Mouse (Mus musculus) neutrophil, adult 83 days (primary cell): Measurements from ENCODE around the gene Tmsb15b1. TPM values are rescaled to one million over a fixed set of nuclear protein-coding genes. Genes with fewer than 3 reads are reported as not detected.

Source experiments
- total RNA-seq, 2 experiments: library from RNA; stranded (reverse); gene quantifications; one replicate each; pipeline ENCODE4 v1.2.4; 2023

Tmsb15b1 gene
- total RNA-seq, result 1 to 10 TPM in 1 of 2 experiments, not detected in 1; 1.8 TPM

DNA sequence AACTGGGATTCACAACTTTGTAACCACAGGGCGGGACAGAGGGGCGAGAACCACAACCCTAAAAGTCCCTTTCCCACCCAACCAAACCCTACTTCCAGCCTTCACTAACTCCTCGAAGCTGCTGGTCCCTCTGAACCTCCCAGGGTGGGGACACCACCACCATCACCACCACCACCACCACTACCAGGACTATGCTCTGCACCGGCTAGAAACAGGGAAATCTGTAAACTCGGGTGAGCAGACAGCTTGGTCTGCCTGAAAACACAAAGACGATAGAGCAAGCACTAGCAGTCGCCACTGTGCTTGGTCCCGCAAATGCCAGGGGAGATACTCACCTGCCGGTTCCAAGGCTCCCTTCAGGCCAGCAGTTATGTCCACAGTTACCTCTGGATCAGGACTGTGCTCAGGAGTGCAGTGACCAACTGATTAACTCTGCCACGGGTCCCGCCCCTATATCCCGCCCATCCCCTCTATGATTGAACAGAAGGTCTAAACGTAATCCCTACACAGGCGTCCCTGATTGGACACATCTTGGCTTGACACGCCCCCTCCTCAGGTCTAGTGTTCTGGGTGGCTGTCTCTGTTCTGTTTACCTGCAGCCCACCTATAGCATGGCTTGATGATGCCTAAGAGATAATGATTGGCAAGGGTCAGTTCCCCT is at the start of gene Tmsb15b1, which contains the start of gene Tmsb15l:
TSS of gene Tmsb15b1 (minus strand) at position 451 of the 661 bp plus-strand sequence.
TSS of gene Tmsb15l (minus strand) at position 446 of the 661 bp plus-strand sequence.

DNA sequence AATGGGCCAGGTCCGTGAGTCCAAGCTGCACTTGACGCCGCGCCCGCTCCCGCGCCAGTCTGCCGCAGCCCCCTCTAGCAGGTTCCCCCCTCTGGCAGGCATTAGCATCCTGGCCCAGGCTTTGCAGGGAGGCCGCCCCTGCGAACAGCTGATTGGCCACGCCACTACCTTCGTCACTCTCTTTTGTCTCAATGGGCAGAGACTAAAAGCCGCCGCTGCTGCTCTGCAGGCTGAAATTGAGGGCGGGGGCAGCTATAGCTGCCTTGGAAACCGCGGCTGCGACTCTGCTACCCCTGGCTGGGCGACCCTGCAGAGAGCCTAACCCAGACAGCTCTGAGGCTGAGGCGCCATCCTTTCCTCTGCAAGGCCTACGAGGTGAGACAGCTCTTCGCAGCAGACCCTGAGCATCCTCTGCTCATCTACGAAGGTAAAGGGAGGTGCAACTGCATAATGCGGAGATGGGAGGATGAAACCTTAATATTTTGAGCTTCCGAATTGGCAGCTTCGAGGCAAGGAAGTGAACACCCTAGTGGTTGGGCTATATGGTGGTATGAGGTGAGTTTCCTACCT is 16.4 kb upstream of the Tmsb15b1 start, which contains the start of gene Zcchc18:
TSS of gene Zcchc18 (plus strand) at position 178 of the 570 bp plus-strand sequence.

DNA sequence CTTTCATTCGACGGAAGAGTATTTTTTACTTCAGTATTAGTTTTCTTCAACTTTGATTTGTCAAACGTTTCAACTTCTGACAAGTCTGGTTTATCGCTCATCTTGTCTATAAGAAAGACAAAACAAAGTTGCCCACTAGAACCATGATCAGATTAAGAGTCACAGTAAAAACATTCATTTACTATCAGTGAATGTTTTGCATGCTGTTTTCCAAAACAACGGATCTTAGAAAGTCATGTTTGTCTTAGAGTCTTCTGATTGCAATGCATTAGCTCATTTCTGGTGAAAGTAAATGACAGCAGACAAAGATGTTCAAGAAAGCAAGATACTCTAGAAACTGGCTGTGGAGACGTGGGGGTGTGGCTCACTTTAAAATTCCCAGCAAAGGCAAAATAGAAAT is 1.3 kb downstream of the Tmsb15b1 start, which contains the start of gene Tmsb15b2:
TSS of gene Tmsb15b2 (minus strand) at position 101 of the 400 bp plus-strand sequence.

DNA sequence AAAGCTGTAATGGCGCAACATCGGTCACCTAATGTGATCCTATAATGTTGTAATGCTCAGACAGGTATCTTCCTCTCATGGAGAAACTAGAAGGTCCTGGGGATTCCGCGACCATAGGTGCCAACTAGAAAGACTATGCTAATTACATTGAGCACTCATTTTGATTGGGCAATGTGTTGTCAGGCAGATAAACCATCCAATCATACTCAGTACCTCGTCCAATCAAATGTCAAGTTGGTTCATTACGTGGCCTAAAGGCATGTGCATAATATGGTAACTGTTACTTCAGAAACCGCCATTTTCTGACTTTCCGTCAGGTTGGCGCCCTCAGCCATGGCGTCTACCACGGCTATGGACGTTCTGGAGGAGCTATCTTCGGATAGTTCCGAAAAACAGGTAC is 49.6 kb downstream of the Tmsb15b1 start, which contains the start of gene H2bfm:
TSS of gene H2bfm (plus strand) at position 295 of the 400 bp plus-strand sequence.

Other genes starting within 250 kb of the Tmsb15b1 start
- gene Morf4l2, start 233.2 kb downstream of the Tmsb15b1 start, total RNA-seq, result 100 to 1,000 TPM in 1 of 2 experiments, 10 to 100 TPM in 1; 97.3 to 116 TPM
- gene Glra4, start 196.7 kb downstream of the Tmsb15b1 start, total RNA-seq, result not detected
- gene Plp1, start 154.2 kb downstream of the Tmsb15b1 start, total RNA-seq, result under 1 TPM; 0.15 to 0.22 TPM
- not detected for gene Rab9b, start 108.1 kb downstream of the Tmsb15b1 start, total RNA-seq
- not detected for gene H2bfm, start 49.5 kb downstream of the Tmsb15b1 start, total RNA-seq
- gene Tmsb15b2, start 1.4 kb downstream of the Tmsb15b1 start, total RNA-seq, result 1 to 10 TPM; 2.1 to 6.0 TPM
- not detected for gene Tmsb15l, start within 50 bp of the Tmsb15b1 start, total RNA-seq
- gene Zcchc18, start 16.3 kb upstream of the Tmsb15b1 start, total RNA-seq, result not detected
- gene Slc25a53, start 61.4 kb upstream of the Tmsb15b1 start, total RNA-seq, result 1 to 10 TPM; 3.0 to 7.5 TPM
- 1 to 10 TPM; 3.1 to 3.4 TPM for gene Fam199x, start 72.7 kb upstream of the Tmsb15b1 start, total RNA-seq
- gene Esx1, start 145.2 kb upstream of the Tmsb15b1 start, total RNA-seq, result not detected